Mouse (Mus musculus): ENCODE data around the gene Smox.

DNA sequence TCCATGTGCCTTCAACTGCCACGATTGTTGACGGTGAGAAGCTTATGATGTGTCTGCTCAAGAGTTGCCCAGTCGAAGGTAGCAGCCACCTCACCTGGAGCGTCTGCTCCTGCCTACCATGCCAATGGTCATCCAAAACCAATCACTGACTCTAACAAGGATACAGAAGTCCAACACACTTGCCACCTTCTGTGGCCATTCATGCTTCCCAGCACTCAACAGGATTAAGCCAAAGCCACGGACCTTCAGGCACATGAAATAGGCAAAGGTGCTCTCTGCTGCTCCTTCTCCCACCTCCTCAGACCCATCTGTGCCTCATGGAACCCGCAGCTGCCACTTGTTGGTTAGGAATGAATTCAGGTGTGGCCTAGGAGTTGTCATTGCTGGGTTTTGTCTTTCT is 17.5 kb upstream of the Smox start:
- TF ChIP-seq CTCF (IDR thresholded peaks at IDR 0.05; ENCODE audit: low read depth, low read length) = no peak
- TF ChIP-seq POLR2A (IDR thresholded peaks at IDR 0.05; ENCODE audit: borderline replicate concordance, low read depth, low read length) = no peak
